Mouse (Mus musculus): ENCODE data around the gene Setx. TPM values are rescaled to one million over a fixed set of nuclear protein-coding genes. Genes with fewer than 3 reads are reported as not detected.

Gene Setx
- total RNA-seq, 1 experiment from 2014 or later: 43.2 TPM

- peak; percentile 81 for DNase-seq
These were observed 93.9 kb downstream of the Setx start for GRCm38 (mm10) chr2:29217897-29218296.

- DNase-seq: no peak
These were observed 94.8 kb downstream of the Setx start for GRCm38 (mm10) chr2:29218831-29219230.

GRCm38 (mm10) chr2:29222302-29222701 lies 98.3 kb downstream of the Setx start:
- DNase-seq: no peak

GRCm38 (mm10) chr2:29223591-29224262 lies 99.7 kb downstream of the Setx start:
- DNase-seq: no peak

GRCm38 (mm10) chr2:29226671-29227070 lies 102.7 kb downstream of the Setx start:
- no peak for DNase-seq

- no peak for DNase-seq
These were observed 106.3 kb downstream of the Setx start for GRCm38 (mm10) chr2:29230191-29230835.

Other genes with a start within 250 kb of the Setx start
- not detected in 2 replicates for gene Barhl1, start 207.5 kb upstream of the Setx start, total RNA-seq (2021)
- 0.76 and 0.90 TPM in 2 replicates for gene Cfap77, start 69.1 kb upstream of the Setx start, total RNA-seq (2021)
- gene Ttf1, start 63.9 kb upstream of the Setx start, total RNA-seq (2021): 15.2 and 18.5 TPM in 2 replicates
- gene Ntng2, start 128.8 kb downstream of the Setx start, total RNA-seq (2021): 43.0 and 54.3 TPM in 2 replicates
- gene Med27, start 222.6 kb downstream of the Setx start, total RNA-seq (2021): 22.6 and 26.3 TPM in 2 replicates

All from adrenal gland, postnatal 25 days (tissue).